Mouse (Mus musculus): ENCODE data around the gene Dhrs13. TPM values are rescaled to one million over a fixed set of nuclear protein-coding genes. Genes with fewer than 3 reads are reported as not detected.
A peak's percentile ranks its signal among the peaks of the same experiment; 100 is the strongest.

The Dhrs13 gene
- 17.9 TPM for polyA plus RNA-seq (2021)

- ChIA-PET POLR2A (interaction anchor here (0.6 to 1.6 kb wide), 5 partner anchors 12 to 72 kb away, joined by 3 to 5 read pairs (median 4); no protein-coding TSS in a partner anchor), CTCF (interaction anchor here (1.5 to 2.1 kb wide), 4 partner anchors 12 to 24 kb away, joined by 4 to 9 read pairs (median 6); no protein-coding TSS in a partner anchor)
- in situ Hi-C loops (cut with MboI; ENCODE audit: low pct_unique_long_range_greater_than_20kb), result no loop called here
- no peaks in the 10 kb centered on the region for H3K27me3 ChIP-seq
- peak; percentile 100 for TF ChIP-seq CTCF (IDR thresholded peaks at IDR 0.05)
- DNase-seq (ENCODE audit: low read depth, low spot score) (peak; percentile 75), ATAC-seq (peak; percentile 77)
These were observed at the start of gene Dhrs13 for GRCm38 (mm10) chr11:78031947-78032808. Gene Dhrs13 (plus strand): TSS chr11:78032280.

DNA sequence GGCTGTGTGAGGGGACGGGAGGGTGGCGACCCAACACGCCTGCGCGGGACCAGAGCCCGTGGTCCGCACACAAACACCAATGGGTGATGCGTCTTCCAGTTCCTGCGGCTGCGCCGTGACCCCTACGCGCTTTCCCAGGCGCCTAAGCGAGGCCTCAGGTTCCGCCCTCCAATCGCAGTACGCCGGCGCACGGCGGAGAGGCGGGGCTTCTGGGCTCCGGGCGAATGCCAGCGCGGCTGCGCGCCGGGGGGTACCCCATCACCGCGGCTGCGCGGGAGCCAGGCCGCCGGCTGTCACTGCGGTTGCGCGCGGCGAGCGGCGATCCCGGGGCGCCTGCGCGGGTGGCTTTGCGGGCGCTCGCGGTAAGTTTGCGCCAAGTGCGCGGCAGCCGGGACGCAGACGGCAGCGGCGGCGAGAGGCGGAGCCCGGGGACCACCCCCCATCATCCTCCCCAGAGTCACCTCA lies 49.6 kb upstream of the Dhrs13 start, which contains the start of gene Phf12:
Phf12 (plus strand) TSS at position 314 of the 465 bp plus-strand sequence.
- in situ Hi-C loops (cut with MboI; ENCODE audit: low pct_unique_long_range_greater_than_20kb), result no loop called here
- ChIA-PET POLR2A (interaction anchor here (0.6 to 1.0 kb wide), 4 partner anchors 16 to 1585 kb away, joined by 3 to 4 read pairs (median 4); no protein-coding TSS in a partner anchor), CTCF (no interaction called here)
- TF ChIP-seq CTCF (IDR thresholded peaks at IDR 0.05), result no peak
- H3K27me3 ChIP-seq, result peaks cover 13% of the 10 kb centered on the region
- peak; percentile 96 for DNase-seq (ENCODE audit: low read depth, low spot score)
- peak; percentile 42 for ATAC-seq

GRCm38 (mm10) chr11:77983191-77983936 lies 48.7 kb upstream of the Dhrs13 start:
- in situ Hi-C loops (cut with MboI; ENCODE audit: low pct_unique_long_range_greater_than_20kb), result no loop called here
- ATAC-seq, result no peak

GRCm38 (mm10) chr11:77983937-77984835 lies 47.9 kb upstream of the Dhrs13 start:
- no peak for DNase-seq (ENCODE audit: low read depth, low spot score)
- no peaks in the 10 kb centered on the region for H3K27me3 ChIP-seq
- ChIA-PET CTCF (no interaction called here), POLR2A (interaction anchor here (0.6 to 3.0 kb wide), 5 partner anchors 11 to 54 kb away, joined by 3 to 8 read pairs (median 4); partner anchors contain the start of gene Flot2)
- in situ Hi-C loops (cut with MboI; ENCODE audit: low pct_unique_long_range_greater_than_20kb), result no loop called here
- ATAC-seq, result no peak
- no peak for TF ChIP-seq CTCF (IDR thresholded peaks at IDR 0.05)

More at GRCm38 (mm10) chr11:77983191-77983936, 48.7 kb upstream of the Dhrs13 start:
- CTCF ChIA-PET, result no interaction called here
- POLR2A ChIA-PET, result interaction anchor here (0.6 to 3.0 kb wide), 5 partner anchors 12 to 55 kb away, joined by 3 to 8 read pairs (median 4); partner anchors contain the start of gene Flot2
- H3K27me3 ChIP-seq, result peaks cover 4% of the 10 kb centered on the region
- no peak for DNase-seq (ENCODE audit: low read depth, low spot score)
- TF ChIP-seq CTCF (IDR thresholded peaks at IDR 0.05), result no peak

- no peak for TF ChIP-seq CTCF (IDR thresholded peaks at IDR 0.05)
- in situ Hi-C loops (cut with MboI; ENCODE audit: low pct_unique_long_range_greater_than_20kb), result no loop called here
- peak; percentile 33 for DNase-seq (ENCODE audit: low read depth, low spot score)
- CTCF ChIA-PET, result no interaction called here
- POLR2A ChIA-PET, result interaction anchor here (0.6 to 3.0 kb wide), 6 partner anchors 14 to 980 kb away, joined by 3 to 8 read pairs (median 4); partner anchors contain the start of gene Flot2
- peak; percentile 2 for ATAC-seq
- no peaks in the 10 kb centered on the region for H3K27me3 ChIP-seq
These were observed 47.2 kb upstream of the Dhrs13 start for GRCm38 (mm10) chr11:77984836-77985231.

GRCm38 (mm10) chr11:77985541-77986065 lies 46.5 kb upstream of the Dhrs13 start:
- CTCF ChIA-PET, result no interaction called here
- POLR2A ChIA-PET, result interaction anchor here (0.6 to 3.0 kb wide), 5 partner anchors 13 to 979 kb away, joined by 3 to 8 read pairs (median 4); partner anchors contain the start of gene Flot2
- ATAC-seq (no peak), DNase-seq (ENCODE audit: low read depth, low spot score) (no peak)
- no peak for TF ChIP-seq CTCF (IDR thresholded peaks at IDR 0.05)
- in situ Hi-C loops (cut with MboI; ENCODE audit: low pct_unique_long_range_greater_than_20kb), result no loop called here
- H3K27me3 ChIP-seq, result no peaks in the 10 kb centered on the region

DNA sequence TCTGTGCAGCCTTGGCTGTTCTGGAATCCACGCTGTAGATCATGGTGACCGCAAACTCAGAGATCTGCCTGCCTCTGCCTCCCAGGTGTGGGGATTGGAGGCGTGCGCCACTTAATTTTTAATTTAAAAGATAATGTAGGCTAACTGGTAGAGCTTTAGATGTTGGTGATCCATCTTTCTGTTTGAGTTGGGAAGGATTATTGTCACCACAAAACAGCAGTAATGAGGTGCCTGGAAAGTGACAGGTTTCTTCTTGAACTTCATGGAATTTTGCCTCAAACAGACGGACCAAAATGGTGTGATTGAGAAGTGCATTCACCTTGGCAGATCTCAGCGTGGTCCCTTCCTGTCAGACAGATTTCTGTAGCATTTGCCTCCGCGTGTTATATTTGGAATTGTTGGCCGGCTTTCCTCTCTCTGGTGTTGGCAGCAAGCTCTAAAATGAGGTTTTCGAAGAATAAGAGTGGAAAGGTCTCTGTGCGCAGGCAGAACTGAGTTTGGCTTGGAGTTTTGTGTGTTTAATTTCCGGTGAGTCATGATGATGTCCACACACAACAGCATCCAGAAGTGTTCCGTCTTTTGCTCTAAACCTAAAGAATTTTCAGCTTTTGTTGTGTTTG lies 42.9 kb upstream of the Dhrs13 start:
- no peaks in the 10 kb centered on the region for H3K27me3 ChIP-seq
- ATAC-seq (no peak), DNase-seq (ENCODE audit: low read depth, low spot score) (no peak)
- TF ChIP-seq CTCF (IDR thresholded peaks at IDR 0.05), result no peak
- ChIA-PET CTCF (no interaction called here), POLR2A (no interaction called here)
- in situ Hi-C loops (cut with MboI; ENCODE audit: low pct_unique_long_range_greater_than_20kb), result no loop called here

- H3K27me3 ChIP-seq, result no peaks in the 10 kb centered on the region
- TF ChIP-seq CTCF (IDR thresholded peaks at IDR 0.05), result no peak
- in situ Hi-C loops (cut with MboI; ENCODE audit: low pct_unique_long_range_greater_than_20kb), result no loop called here
- ATAC-seq (no peak), DNase-seq (ENCODE audit: low read depth, low spot score) (no peak)
- POLR2A ChIA-PET, result interaction anchor here (1.2 kb wide), 1 partner anchor 12 kb away, joined by 3 read pairs; no protein-coding TSS in a partner anchor
- CTCF ChIA-PET, result interaction anchor here (0.7 kb wide), 1 partner anchor 10 kb away, joined by 3 read pairs; no protein-coding TSS in a partner anchor
These were observed 36.5 kb upstream of the Dhrs13 start for GRCm38 (mm10) chr11:77995556-77995955.

- DNase-seq (ENCODE audit: low read depth, low spot score) (no peak), ATAC-seq (no peak)
- no peaks in the 10 kb centered on the region for H3K27me3 ChIP-seq
- in situ Hi-C loops (cut with MboI; ENCODE audit: low pct_unique_long_range_greater_than_20kb), result no loop called here
- ChIA-PET POLR2A (no interaction called here), CTCF (interaction anchor here (1.5 to 5.6 kb wide), 3 partner anchors 10 to 20 kb away, joined by 4 to 41 read pairs (median 6); no protein-coding TSS in a partner anchor)
- no peak for TF ChIP-seq CTCF (IDR thresholded peaks at IDR 0.05)
These were observed 25.6 kb upstream of the Dhrs13 start for GRCm38 (mm10) chr11:78006446-78006845.
